Mouse (Mus musculus): Measurements from ENCODE around the gene Txndc8. TPM values are rescaled to one million over a fixed set of nuclear protein-coding genes. Genes with fewer than 3 reads are reported as not detected.

Txndc8 gene
- total RNA-seq, 2 experiments from 2014 or later = not detected

GRCm38 (mm10) chr4:57957200-57958085 is 51.5 kb downstream of the Txndc8 start:
- ATAC-seq (replicated peaks; ENCODE audit: poor library complexity) = no peak

- peak; percentile 74 for ATAC-seq (replicated peaks; ENCODE audit: poor library complexity)
Observed at GRCm38 (mm10) chr4:57956029-57956960, 52.6 kb downstream of the Txndc8 start, which contains the start of gene Txn1. Txn1 (minus strand) TSS chr4:57956411.

DNA sequence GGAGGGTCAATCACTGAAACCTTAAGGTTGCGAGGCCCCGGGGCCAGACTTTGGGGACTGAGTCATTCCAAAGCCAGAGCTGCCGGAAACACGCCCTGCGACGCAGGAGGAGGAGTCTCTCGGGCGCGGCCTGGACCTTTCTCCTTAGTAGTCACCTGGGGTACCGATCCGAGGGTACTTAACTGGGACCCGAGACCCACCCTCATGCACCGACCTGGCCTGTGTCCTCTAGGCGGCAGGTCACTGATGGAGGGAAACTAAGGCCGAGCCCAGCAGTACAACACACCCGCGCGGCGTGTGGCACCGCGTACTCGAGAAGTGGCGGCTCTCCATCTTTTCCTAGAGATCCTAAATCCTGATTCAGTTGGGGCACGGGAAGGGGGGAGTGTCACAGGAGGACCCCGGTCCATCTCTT is 53.4 kb downstream of the Txndc8 start:
- peak; percentile 29 for ATAC-seq (replicated peaks; ENCODE audit: poor library complexity)

DNA sequence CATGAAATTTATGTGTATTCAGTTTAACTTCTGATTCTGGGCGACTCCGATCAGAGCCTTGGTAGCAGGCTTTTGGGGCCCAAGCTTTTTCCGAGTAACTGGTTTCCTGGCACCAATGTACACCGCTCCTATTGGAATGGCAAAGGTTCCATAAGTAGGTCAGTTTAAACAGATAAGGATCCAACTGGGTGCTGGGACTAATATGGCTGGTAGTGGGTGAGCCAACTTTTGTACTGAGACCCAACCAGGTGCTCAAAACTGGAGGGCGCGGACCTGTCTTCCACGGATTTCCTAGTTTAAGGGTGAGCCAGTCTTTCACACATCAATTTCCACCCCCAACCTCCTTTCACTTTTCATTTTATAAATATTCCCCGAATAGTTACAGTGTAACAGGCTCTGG is 53.9 kb downstream of the Txndc8 start:
- no peak for ATAC-seq (replicated peaks; ENCODE audit: poor library complexity)

- no peak for ATAC-seq (replicated peaks; ENCODE audit: poor library complexity)
Observed at GRCm38 (mm10) chr4:57954580-57954979, 54.3 kb downstream of the Txndc8 start.

DNA sequence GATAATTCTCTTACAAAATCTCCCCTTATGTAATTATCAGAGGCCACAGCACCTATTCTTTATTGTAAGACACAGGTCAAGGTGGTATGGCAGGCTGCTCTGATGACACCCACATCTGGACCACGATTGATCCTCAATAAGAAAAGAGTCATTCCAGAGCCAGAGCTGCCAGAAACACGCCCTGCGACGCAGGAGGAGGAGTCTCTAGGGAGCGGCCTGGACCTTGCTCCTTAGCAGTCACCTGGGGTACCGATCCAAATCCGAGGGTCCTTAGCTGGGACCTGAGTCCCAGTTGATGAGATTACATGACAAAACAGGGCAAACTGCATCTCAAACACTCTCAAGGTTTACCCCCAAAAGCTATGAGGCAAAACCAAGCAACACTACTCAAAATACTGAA is 55.1 kb downstream of the Txndc8 start:
- no peak for ATAC-seq (replicated peaks; ENCODE audit: poor library complexity)

DNA sequence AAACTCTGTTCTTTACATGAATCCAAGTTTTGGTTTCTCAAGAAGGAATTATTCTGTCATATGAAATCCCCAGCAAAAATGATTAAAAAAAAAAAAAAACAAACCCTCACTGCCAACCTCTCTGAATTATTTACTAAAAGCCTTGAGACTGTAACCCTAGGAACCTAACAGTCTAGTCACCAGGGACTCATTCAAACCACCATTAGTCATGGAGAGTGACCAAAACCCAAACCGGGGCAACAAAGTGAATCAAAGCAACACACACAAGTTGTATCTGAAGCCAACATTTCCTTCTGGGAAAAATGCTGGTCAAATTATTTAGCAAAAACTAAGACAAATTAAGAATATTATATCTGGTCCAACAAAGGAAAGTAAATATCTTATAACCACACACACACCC is 56.0 kb downstream of the Txndc8 start:
- ATAC-seq (replicated peaks; ENCODE audit: poor library complexity) = no peak

DNA sequence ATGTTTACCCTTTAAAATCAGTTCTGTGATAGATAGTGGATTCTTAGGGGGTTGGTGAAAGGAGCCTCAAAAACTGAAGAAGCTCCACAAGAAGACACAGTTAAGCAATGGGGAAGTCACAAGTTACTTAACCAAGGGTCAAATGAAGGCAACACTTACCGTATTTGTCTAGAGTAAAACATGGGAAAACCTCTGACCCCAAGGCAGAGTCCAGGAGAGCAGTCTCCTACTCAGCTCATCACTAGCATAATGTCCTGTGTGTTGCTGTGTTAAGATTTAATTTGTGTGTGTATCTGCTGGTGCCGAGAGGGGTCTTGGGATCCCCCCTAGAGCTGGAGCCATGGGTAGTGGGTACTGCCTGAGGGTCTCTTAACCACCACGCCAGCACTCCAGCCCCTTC is 56.5 kb downstream of the Txndc8 start:
- no peak for ATAC-seq (replicated peaks; ENCODE audit: poor library complexity)

DNA sequence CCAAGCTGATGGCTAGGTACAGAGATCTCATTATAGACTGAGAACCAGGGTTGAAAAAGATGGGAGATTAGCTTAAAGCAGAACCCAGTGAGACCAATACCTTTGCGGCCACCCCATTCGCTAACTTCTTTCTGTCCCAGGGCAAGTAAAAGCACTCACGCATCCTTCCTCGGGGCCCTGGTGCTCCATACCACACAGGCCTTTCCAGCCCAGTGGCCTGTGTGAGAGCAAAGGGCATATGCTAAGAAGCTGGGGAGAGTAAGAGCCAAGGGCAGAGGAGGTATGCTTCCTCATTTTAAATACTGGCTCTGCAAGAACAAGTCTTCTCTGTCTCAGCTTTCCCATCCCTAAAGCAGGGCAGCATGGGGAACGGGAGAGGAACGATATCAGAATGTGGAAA is 59.1 kb downstream of the Txndc8 start:
- no peak for ATAC-seq (replicated peaks; ENCODE audit: poor library complexity)

DNA sequence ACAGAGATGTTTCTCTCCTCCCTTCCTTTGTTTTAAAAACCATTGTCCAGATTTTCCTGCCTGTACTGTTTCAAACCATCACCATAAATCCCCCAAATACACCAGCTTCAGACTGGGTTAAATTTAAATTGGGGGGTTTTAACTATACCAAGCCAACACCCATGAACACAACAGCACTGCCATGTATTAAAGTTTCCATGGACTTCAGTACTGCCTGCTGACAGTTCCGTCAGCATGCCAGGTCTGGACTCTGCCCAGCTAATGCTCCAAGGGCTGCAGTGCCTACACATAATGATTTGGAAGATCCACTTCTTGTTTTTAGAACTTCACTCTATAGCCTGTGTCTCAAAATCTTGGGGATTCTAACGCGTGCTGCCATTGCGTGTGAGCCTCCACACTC is 61.4 kb downstream of the Txndc8 start:
- ATAC-seq (replicated peaks; ENCODE audit: poor library complexity) = no peak

- ATAC-seq (replicated peaks; ENCODE audit: poor library complexity) = no peak
Observed at GRCm38 (mm10) chr4:57947036-57947435, 61.9 kb downstream of the Txndc8 start.

DNA sequence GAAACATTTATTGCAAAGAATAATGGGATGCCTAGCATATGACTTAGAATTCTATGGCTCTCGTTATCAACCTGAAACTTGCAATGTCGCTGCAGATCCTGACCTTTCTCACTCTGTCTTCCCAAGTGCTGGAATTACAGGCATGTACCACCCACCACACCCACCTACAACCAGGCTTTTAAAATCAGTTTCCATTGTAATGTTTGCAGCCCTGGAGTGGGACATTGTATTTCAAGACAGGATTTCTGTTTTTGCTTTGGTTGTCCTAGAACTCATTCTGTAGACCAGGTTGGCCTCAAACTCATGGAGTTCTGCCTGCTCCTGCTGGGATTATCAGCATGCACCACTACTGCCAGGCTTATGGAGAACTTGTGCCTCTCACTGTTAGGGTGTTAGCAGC is 66.0 kb downstream of the Txndc8 start:
- ATAC-seq (replicated peaks; ENCODE audit: poor library complexity) = no peak

GRCm38 (mm10) chr4:57940631-57941030 is 68.3 kb downstream of the Txndc8 start:
- no peak for ATAC-seq (replicated peaks; ENCODE audit: poor library complexity)

- no peak for ATAC-seq (replicated peaks; ENCODE audit: poor library complexity)
Observed at GRCm38 (mm10) chr4:57937292-57937691, 71.6 kb downstream of the Txndc8 start.

DNA sequence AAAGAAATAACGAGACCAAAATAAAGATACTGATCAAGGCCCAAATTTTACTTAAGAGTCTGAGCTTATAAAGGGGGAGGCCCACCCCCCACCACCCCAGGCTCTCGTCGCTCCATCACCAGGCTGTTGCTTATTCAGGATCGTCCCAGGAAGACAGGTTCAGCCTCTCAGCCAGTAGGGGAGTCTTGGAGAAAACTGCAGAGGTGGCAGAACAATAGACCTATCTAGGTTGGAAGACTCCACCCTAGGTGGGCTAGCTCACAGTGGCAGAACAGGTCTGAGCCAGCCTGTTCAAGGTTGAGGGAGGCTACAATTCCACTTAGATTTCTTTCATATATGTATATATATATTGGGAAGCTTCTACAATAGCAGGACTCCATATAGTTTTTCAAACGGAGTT is 74.7 kb downstream of the Txndc8 start:
- ATAC-seq (replicated peaks; ENCODE audit: poor library complexity) = no peak

Other genes starting within 250 kb of the Txndc8 start
- not detected in 2 replicates for gene D630039A03Rik, start 92.8 kb downstream of the Txndc8 start, total RNA-seq (2015)
- 0.34 TPM in 1 of 2 replicates, not detected in the other for gene D630039A03Rik, start 92.8 kb downstream of the Txndc8 start, total RNA-seq (2017)
- gene Txn1, start 52.7 kb downstream of the Txndc8 start, total RNA-seq (2015) = 427 and 511 TPM in 2 replicates
- gene Txn1, start 52.7 kb downstream of the Txndc8 start, total RNA-seq (2017) = 214 and 220 TPM in 2 replicates
- 0.02 TPM in 1 of 2 replicates, not detected in the other for gene Svep1, start 197.7 kb upstream of the Txndc8 start, total RNA-seq (2015)
- gene Svep1, start 197.7 kb upstream of the Txndc8 start, total RNA-seq (2017) = not detected in 2 replicates